Mouse (Mus musculus): Measurements from ENCODE around the gene Gli3.

The Gli3 gene

DNA sequence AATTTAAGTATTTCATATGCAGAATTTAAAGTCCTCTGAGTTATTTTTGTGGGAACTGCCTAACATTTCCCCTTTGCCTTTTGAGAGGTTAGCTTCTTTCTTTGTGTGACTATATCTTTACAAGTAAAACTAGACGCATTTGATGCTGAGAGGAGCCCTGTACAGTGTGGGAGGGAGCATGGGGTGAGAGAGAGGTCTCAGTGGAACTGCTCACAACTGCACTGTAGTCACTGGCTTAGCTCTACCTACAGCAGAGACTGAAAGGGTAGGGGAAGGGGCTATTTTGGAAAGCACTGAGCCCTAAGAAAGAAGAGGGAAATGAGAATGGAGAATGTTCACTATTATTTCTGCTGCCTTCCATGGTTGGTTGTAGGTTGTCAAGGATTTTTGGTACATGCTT is 25.0 kb downstream of the Gli3 start:
- no peak for DNase-seq (ENCODE audit: low spot score in 2 of 2)

DNA sequence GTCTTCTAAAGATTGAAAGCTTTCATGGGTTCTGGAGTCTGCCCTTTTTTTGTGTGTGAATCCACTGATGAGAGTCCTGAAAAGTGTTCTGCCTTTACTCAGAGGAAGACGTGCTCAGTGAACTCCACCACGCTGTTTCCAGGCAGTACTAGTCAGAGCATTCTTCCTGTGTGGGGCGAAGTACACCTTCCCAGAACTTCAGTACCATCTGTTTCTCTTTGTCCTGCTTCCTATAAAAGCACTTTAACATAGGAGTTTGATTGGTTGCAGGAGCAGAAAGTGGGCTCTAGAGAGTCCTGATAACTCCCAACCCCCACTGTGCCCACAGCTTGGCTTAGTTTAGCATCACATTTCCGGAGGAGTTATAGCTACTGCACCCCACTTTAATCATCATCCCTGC is 32.8 kb downstream of the Gli3 start:
- DNase-seq (ENCODE audit: low spot score in 2 of 2): no peak

DNA sequence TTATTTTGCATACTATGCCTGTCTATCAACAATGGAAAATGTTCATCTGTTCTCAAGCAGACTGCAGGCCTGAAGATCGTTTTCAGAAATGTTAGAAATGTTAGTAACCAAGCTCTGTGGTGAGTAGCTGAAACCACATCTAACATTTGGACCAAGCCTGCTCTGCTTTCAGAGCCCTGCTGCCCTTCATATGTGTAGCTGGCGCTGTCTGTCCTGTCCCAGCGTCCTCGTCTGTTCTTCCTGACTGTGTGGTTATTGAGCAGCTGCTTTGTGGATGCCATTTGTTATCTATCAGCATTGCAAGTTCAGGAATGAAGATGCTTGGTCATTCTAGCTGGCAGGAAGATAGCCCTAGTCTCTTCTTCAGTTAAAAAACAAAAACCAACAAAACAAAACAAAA is 35.3 kb downstream of the Gli3 start:
- no peak for DNase-seq (ENCODE audit: low spot score in 2 of 2)

DNA sequence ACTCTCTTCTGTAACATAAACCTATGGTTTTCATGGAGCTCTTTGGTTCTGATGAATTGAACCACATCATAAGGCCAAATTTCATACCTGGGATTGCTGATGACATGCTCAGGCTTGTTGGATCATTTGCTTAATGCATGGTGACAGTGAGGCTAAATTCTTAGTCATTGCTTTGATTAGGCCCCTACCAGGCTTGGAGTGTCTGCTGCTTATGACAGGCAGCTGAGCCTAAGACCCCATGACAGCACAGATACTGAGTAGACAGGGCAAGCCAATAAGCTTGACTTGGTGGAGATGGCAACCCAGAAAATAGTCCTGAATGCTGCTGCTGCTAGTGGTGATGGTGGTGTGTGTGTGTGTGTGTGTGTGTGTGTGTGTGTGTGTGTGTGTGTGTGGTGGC is 47.9 kb downstream of the Gli3 start:
- no peak for DNase-seq (ENCODE audit: low spot score in 2 of 2)

DNA sequence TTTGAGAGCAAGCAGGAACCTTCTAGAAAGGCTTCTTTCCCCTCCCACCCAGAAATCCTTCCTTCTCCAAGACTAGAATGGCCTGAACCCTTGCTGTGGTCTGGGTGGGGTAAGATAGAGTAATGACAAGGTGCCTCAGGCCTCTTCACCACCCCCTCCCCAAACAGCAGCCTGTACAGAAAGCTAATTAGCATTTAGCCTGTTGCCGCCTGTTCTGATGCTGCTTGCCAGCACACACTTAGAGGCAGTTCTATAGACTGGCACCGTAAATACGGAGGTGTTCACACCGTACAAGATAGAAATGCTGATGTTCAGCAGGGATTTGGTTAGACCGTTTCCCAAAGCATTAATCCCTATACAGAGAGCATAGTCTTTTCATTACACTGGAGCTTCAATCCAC is 50.1 kb downstream of the Gli3 start:
- DNase-seq (ENCODE audit: low spot score in 2 of 2): no peak

DNA sequence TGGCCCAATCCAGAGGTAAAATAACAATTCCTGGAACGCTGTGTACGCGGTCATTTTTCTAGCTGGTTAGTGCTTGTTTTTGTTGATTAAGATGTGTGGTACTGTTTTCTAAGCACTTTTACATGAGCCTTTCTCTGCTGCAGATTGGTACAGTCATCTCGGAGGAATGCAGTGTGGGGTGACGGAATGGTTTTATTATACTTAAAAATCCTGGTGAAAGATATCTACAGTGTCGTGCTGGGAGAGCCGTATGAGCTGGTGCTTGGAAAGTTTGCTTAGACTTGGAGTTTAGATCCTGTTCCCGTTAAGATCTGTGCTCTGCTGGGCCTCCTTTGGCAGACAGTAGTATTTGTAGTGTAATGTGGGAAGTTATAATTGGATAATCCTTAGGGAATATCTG is 51.0 kb downstream of the Gli3 start:
- DNase-seq (ENCODE audit: low spot score in 2 of 2): no peak

DNA sequence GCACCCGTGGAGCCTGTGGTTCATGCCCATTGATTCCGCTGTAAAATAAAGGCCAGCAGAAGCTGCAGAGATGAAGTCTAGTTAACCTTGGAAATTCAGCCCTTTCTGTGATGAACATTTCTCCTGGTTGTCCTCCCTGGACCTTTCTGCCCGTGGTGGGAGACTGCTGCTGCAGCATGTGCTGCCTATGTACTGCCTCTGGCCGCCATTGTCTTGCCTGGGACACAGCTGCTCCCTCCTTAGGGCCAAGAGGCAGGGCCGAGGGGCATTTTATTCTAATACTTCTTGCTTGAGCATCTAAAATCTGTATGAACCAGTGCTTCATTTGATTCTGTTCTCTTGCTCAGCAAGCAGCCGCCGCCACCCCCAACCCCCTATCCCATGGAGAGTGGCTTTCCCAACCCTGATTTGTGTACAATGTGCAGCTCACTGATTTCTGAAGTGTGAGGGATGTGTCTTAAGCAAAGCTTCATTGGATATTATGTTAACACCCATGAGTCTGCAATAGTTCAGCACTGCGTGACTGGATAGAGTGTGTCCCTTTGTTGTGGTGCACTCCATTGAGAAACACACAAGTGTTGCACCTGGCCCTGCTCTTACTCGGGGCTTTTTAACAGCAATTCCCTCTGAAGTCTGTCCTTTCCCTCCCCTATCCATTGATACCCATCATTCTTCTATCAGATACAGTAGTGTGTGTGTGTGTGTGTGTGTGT is 54.2 kb downstream of the Gli3 start:
- no peak for DNase-seq (ENCODE audit: low spot score in 2 of 2)

DNA sequence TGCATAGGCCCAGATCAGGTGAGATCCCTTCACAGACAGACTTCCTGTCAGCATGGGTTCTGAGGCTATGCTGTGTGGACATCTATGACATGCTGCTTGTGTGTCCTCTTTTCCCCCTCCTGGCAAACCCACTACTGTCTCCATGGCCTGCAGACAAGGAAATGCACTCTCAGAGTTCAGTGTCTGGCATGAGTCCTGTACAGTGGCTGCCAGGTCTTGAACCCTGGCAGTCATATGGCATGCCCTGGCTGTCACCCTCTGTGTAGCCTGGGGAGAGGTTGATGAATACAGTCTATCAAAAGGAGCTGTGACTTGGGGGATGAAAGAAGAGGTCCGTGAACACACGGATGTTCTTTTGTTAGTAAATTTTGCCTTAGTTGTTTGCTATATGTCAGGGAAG is 57.3 kb downstream of the Gli3 start:
- no peak for DNase-seq (ENCODE audit: low spot score in 2 of 2)

DNA sequence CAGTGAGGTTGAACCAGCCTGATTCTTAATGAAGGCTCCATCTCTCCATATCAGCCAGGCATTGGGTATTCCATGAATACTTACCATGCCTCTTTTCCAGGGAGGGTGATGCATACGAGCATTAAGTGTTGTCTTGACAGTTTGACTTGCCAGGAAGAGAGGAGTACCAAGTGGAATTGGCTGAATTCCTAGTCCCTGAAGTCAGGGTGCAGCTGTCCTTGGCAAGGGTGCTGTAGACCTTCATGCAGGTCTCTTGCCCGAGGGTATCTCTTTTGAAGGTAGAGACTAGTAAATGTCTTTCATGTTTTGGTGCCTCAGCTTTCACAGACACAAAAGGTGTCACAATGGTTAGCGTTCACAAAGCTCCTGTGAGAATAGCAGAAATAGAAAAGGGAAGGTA is 59.1 kb downstream of the Gli3 start:
- DNase-seq (ENCODE audit: low spot score in 2 of 2): no peak

DNA sequence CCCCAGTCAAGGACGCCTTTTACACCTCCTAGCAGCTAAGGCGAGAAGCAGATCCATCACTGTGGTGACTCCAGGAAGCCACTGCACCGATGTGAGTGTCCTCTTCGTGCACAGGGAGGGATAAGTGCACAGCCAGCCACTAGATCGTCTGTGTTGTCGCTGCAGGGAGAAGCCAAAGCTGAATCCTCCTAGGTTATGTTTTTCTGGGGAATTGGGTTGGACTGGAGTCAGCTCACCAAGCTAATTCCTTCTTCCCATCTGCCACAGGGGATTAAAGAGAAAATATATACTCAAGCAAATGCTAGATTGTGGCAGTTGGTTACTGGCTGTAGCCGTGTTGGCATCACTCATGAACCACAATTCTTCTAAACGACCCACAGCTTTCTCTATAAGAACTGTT is 61.2 kb downstream of the Gli3 start:
- no peak for DNase-seq (ENCODE audit: low spot score in 2 of 2)

DNA sequence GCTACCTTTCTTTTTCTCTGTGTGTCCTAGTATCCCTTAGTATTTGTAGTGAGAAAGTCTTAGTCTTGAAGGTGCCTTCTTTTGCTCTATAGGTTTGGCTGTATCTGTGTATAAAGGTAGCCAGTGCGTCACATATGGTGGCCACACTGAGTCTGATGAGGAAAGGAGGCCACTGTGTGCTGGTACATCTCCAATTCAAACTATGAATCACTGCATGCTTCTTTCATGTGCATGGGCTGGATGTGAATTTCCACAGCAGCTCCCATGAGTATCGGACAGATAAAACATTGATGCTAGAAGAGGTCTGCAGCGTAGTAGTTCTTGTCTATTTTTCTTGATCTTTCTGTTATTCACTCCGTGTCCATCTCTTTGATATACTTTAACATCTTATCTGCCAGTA is 63.7 kb downstream of the Gli3 start:
- DNase-seq (ENCODE audit: low spot score in 2 of 2): no peak

DNA sequence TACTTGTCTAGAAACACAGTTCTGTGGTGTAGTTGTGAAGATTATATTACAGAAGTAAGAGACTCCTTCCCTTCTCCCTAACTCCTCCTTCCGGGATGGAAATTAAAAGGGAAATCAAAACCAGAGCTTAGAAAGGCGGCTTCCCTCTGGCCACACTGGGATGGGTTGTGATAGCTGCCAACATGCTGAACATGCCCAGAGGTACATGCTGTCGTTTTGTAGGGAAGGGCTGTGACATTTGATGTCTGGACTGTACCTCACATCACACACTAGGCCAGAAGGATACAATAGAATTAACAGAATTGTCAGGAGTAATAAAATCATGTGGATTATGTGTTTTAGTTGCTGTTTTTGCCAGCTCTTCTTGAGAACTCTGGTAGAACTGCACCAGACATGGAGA is 68.5 kb downstream of the Gli3 start:
- no peak for DNase-seq (ENCODE audit: low spot score in 2 of 2)

DNA sequence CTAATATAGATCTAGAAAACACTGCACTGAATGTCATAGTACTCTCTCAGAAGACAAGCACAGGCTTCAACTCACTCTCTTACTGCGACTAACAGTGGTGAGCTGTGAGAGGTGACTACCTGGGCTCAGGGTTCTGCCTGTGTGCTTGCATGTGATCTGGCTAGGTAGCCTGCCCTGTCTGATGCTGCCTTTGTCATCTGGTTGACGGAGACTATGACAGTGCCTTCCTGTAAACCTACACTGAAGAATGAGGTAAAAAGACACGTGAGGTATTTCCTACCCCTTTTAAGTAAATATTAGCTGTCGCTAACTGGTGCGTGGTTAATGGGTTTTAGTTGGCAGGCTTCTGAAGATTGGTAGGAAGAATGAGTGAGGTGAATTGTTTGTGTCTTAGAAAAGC is 74.2 kb downstream of the Gli3 start:
- no peak for DNase-seq (ENCODE audit: low spot score in 2 of 2)

DNA sequence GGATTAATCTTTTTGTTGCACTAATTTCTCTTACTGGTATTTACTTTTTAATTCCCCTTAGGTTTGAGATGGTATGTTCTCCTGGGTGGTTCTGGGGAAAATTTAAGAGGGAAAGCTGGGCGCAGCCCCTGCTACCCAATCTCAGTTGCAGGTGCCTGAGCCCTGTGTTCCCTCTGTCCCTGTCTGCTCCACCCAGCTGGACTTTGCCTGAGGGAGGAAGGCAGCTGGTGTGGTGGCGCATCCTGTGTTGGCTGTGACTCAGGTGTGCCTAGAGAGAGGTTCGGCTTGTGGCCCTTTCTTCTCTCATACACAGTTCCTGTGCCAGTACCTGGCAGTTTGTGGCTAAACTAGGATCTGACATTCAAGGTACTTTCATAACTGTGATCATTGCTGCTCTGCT is 74.6 kb downstream of the Gli3 start:
- no peak for DNase-seq (ENCODE audit: low spot score in 2 of 2)

DNA sequence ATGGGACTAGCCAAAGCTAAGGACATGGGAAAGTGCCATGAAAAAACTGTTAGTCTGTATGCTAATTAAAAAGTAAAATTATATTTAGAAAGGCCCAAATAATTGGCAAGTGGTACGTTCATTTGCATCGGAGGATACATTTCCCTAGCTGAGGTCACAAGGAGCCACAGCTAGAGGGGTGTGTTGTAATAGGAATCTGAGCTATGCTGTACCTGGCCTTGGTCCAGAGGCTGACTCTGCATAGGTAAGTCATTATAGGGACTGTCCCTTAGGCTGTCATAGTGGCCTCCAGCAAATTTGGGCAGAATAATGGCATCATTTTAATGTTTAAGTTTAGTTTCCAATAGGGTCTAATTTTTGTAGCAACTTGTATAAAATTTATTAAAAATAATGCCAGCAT is 75.4 kb downstream of the Gli3 start:
- DNase-seq (ENCODE audit: low spot score in 2 of 2): no peak

DNA sequence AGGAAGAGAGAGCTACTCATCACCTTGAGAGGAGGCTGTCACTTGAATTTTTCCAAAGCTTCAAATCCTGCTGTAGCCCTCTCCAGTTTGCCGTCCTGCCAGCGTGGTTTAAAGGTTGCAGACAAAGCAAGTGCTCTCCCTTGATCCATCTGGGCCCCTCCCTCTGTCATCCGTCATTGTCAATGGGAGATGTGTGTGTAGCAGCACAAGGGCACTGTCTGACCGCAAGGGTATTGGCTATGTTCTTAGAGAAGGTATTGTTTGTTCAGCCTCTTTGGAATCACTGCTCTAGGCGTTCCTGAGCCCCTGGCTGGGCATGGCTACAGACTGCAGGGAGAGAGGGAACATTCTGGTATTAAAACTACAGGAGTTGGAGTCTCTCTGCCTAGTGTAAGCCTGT is 79.0 kb downstream of the Gli3 start:
- no peak for DNase-seq (ENCODE audit: low spot score in 2 of 2)

DNA sequence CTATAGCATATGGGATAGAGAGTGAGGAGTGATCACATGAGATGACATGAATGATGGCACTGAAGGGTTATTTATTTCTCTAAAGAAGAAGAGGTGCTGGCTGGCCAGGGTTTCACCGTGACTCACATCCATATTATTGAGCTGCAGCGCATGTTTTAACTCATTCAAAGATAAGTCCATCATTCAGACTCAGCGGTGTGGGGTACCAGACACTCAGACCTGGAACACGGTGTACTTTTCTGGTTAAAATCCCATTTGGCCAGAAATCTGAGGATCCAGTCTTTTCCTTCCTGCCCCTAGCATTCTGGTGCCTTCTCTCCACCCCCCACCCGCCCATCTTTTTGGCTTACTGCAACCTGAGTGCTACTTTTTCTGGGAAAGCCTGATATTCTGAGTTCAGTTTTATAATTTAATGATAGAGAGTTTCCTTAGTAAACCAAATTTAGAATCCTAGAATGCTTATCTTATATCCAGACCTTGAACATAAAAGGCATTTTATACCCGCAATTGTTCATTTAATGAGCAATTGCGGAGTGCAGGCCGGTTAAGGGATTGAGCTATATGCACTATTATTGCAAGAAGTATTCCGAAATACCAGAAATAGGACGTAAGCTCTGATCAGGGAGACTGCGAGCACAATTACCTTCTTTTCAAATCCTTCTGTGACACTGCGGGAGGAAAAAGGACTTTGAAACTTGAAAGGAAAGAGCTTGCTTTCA is 80.3 kb downstream of the Gli3 start:
- no peak for DNase-seq (ENCODE audit: low spot score in 2 of 2)

DNA sequence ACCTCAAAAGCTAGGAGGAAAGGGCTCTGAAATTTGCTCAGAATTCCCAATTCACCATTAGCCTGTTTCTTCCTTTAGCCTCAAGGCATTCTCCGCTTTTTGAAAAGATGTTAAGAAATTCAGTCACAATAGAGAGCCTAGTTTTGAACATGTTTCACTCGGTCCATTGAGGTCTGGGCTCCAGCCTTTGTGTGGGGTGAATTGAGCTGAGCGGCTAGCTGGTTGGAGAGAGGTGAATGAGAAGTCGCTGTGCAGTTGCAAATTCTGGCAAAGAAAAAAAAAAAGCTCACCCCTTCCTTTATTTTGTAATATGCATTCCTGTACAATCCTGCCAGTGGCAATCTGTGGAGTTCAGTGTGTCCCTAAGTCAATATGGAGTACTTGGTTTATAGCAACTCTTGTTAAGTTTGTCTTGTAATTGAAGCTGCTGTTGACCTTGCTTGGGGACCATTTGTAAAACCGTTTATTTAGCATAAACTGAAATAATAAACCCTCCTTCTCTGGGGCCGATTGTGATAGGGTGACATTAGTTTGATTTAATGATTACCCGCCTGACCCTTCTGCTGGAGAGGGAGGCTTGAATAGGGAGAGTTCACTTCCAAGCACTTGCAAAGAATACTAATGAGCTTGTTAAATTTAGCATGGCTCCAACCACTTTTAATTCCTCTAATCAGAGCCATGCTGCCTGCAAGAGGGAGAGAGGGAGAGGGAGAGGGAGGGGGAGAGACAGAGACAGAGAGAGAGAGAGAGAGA is 81.0 kb downstream of the Gli3 start:
- DNase-seq (ENCODE audit: low spot score in 2 of 2): peak in 1 of 2 experiments; percentile 21

DNA sequence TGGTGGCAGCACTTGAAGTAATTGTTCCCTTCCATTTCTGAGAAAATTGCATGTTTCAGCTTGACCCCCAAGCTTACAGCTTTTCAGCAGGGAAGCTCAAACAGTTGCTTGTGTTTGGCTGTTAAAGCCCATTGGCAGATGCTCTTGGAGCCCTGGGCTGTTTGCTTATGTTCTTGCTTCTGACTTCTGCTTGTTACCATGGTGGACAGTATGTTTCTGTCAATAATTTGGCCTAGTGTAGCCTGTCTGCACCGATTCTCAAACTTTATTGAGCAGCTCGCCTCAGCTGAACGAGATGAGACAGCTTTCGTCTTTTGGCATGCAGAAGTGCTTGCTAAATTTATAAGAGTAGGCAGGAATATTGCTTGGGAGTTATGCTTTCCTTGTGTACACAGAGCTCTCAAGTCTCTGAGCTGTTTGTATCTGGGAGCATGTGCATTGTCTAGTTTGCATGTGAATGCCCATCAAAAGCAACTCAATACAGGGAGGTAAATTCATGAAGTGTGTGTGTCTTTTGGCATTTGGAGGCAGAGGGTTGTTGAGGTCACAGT is 82.4 kb downstream of the Gli3 start:
- DNase-seq (ENCODE audit: low spot score in 2 of 2): peak in 1 of 2 experiments; percentile 36

DNA sequence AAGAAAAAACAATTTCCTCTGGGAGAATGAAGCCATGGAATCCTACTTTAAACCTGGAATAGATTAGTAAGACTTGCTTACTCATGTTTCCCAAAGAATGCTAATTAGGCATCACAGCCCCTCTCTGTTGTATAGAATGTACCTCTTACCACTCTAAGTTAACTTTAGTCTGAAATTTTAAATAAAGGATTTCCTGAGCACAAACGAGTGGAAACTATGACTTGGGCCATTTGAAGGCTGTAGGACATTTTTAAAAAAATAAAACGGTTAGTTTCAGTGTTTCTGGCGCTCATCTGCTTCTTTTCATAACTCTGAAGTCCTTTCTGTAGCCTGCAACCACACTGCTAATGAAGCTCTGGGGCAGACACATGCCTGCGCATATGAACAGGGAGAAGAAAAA is 83.2 kb downstream of the Gli3 start:
- DNase-seq (ENCODE audit: low spot score in 2 of 2): no peak

DNA sequence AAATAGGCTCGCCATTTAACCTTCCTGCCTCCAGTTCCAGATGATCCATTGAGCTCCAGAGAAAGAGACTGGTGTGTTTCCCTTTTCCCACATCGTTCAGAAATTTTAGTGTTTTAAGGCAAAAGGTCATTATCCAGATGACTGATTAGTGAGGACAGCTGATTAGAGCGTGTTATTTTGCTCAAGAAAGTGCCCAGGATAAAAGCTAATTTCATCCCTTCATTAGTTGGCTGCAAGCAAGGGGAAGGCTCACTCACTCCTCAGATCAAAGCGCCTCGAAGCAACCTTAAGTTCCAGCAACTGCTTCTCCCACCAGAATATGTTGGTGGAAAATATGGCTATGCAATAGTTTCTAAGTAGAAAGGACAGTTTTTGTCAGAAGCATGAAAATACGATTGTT is 86.4 kb downstream of the Gli3 start:
- no peak for DNase-seq (ENCODE audit: low spot score in 2 of 2)

DNA sequence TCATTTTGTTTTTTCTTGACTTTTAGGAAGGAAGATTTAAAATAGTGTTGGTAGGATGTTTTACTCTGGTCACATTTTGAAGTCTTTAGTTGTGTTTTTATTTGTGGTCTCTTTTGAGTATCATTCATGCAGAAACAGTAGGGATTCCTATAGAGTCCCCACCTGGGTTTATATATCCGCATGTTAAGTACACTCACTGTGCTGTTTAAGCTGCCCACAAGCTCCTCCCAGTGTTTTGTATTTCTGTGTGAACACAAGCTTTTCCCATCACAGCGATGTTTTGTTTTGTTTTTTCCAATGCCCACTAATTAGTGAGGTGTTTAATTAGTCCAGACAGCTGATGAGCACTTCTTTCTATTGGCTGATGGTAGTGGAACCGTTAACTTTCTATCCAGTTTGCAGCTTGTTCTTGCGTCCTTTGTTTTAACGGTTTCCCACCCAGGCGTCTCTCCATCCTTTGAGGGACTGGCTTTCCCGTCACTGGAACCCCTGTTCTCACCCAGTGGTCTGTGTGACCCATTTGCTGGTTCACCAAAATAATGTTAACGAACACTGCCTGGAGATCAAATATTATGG is 87.1 kb downstream of the Gli3 start:
- no peak for DNase-seq (ENCODE audit: low spot score in 2 of 2)

Measured in frontal cortex, postnatal 36 days (tissue).